Mouse (Mus musculus) lung, postnatal 0 days (tissue): ENCODE results near the gene Siglece. TPM values are rescaled to one million over a fixed set of nuclear protein-coding genes. Genes with fewer than 3 reads are reported as not detected.
A peak's percentile ranks its signal among the peaks of the same experiment; 100 is the strongest.
"Not testable (repeated sequence)": the region's sequence is repeated elsewhere in the genome, so short reads cannot be mapped to it uniquely, and the experiment has no call there.

Experiments
- ATAC-seq: fragments of 200-750 bp; cut with Nextera tagmentation; 2 replicates; pipeline ENCODE4 v1.8.0; 2017; ENCODE audit warnings: moderate library complexity
- DNase-seq: peaks from one replicate; pipeline ENCODE4 v3.0.0-alpha.2; 2016; ENCODE audit warnings: low spot score
- H3K27ac ChIP-seq: fragments of 300-500 bp; sonication (generic); 2 replicates; pipeline ENCODE4 v1.5.1; 2014; ENCODE audit warnings: antibody characterized with exemption, mild to moderate bottlenecking, low read length, mixed read lengths
- H3K27me3 ChIP-seq: fragments of 300-500 bp; sonication (generic); replicated peaks from 2 replicates; pipeline ENCODE4 v1.6.1; 2014; ENCODE audit warnings: low read length, mixed read lengths; ENCODE audit not compliant: insufficient read depth
- H3K36me3 ChIP-seq: fragments of 300-500 bp; sonication (generic); 2 replicates; pipeline ENCODE4 v1.6.1; 2014; ENCODE audit warnings: low read length, mixed read lengths; ENCODE audit not compliant: insufficient read depth
- H3K4me1 ChIP-seq: fragments of 300-500 bp; sonication (generic); 2 replicates; pipeline ENCODE4 v1.6.1; 2014; ENCODE audit warnings: antibody characterized with exemption, low read depth, low read length, mixed read lengths; ENCODE audit not compliant: insufficient read depth
- H3K4me2 ChIP-seq: fragments of 300-500 bp; sonication (generic); replicated peaks from 2 replicates; pipeline ENCODE4 v1.6.1; 2014; ENCODE audit warnings: low read depth, mild to moderate bottlenecking, low read length, moderate library complexity, mixed read lengths
- H3K4me3 ChIP-seq: fragments of 300-500 bp; sonication (generic); 2 replicates; pipeline ENCODE4 v1.5.1; 2014; ENCODE audit warnings: low read depth, low read length
- H3K9ac ChIP-seq: fragments of 300-500 bp; sonication (generic); replicated peaks from 2 replicates; pipeline ENCODE4 v1.6.1; 2014; ENCODE audit warnings: low read depth, mild to moderate bottlenecking
- H3K9me3 ChIP-seq: fragments of 300-500 bp; sonication (generic); 2 replicates; pipeline ENCODE4 v1.6.1; 2016; ENCODE audit warnings: low read length, mixed read lengths
- CTCF ChIP-seq: IDR thresholded peaks from 2 replicates; pipeline ENCODE4 v1.5.1; 2016; ENCODE audit warnings: antibody characterized with exemption, mild to moderate bottlenecking
- EP300 ChIP-seq: IDR thresholded peaks from 2 replicates; pipeline ENCODE4 v1.6.1; 2016; ENCODE audit warnings: antibody characterized with exemption, mild to moderate bottlenecking, control low read depth
- whole genome bisulfite sequencing: fragments of 180-500 bp; shearing (Covaris S2); extraction: QIAGEN DNeasy Blood & Tissue Kit; methylation state at CpG from one replicate; pipeline ENCODE4 v1.1.7; 2014; 5-methylcytosine and 5-hydroxymethylcytosine counted together
- polyA plus RNA-seq: library from polyadenylated mRNA; unstranded; fragments of >200 nt; fragmentation: Nextera tagmentation; extraction: Ambion mirVana; gene quantifications from 2 replicates; pipeline ENCODE4 v1.2.1, GENCODE M21; 2015

Gene Siglece
- polyA plus RNA-seq: 3.2 and 4.0 TPM in 2 replicates

GRCm38 (mm10) chr7:43660002-43660401 is at the start of gene Siglece:
TSS of gene Siglece (minus strand) at chr7:43660161.
- no peak within 1 kb of the TSS for H3K4me3 ChIP-seq
- no peaks in the 10 kb centered on the region for H3K27me3 ChIP-seq

GRCm38 (mm10) chr7:43690118-43690517 is 30.2 kb upstream of the Siglece start, which contains the start of gene Klk14:
TSS of gene Klk14 (plus strand) at chr7:43690418.
- Histone ChIP-seq H3K9me3 (no peaks in the 10 kb centered on the region), H3K4me3 (no peak within 1 kb of the TSS), H3K36me3 (no peaks in the 10 kb centered on the region), H3K27ac (no peak within 1 kb of the TSS), H3K4me2 (no peak within 1 kb of the TSS), H3K4me1 (0 out of 2 replicates have a peak, but pooled peaks cover 3% of the 10 kb centered on the region), H3K9ac (no peak within 1 kb of the TSS), H3K27me3 (no peaks in the 10 kb centered on the region)
- ATAC-seq (no peak), DNase-seq (no peak)
- TF ChIP-seq EP300 (no peak), CTCF (no peak)

More at GRCm38 (mm10) chr7:43660002-43660401, at the start of gene Siglece:
- 94% methylated on average over 1 of the region's 1 CpGs for WGBS
- H3K4me2 ChIP-seq: no peak within 1 kb of the TSS
- no peak for DNase-seq
- no peaks in the 10 kb centered on the region for H3K36me3 ChIP-seq
- ATAC-seq: no peak
- H3K4me1 ChIP-seq: no peaks in the 10 kb centered on the region
- H3K9me3 ChIP-seq: no peaks in the 10 kb centered on the region
- H3K9ac ChIP-seq: no peak within 1 kb of the TSS
- TF ChIP-seq CTCF (no peak), EP300 (no peak)
- no peak within 1 kb of the TSS for H3K27ac ChIP-seq

GRCm38 (mm10) chr7:43685088-43685487 is 25.1 kb upstream of the Siglece start:
- H3K4me1 ChIP-seq: peaks cover 7% of the 10 kb centered on the region; the same call in 1 of the 2 replicates

DNA sequence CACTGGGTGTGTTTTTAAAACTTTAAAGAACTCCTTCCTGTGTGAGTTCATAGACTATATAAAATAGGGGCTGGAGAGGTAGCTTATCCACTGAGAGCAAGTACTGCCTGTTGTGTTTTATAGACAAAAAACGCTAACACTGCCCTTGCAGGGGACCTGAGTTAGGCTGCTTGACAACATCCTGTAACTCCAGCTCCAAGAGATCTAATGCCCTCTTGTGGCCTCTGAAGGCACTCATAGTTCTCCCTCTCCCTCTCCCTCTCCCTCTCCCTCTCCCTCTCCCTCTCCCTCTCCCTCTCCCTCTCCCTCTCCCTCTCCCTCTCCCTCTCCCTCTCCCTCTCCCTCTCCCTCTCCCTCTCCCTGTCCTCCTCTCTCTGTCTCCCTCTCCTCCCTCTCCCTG is 22.6 kb upstream of the Siglece start:
- not testable (repeated sequence) for H3K4me3 ChIP-seq, H3K4me1 ChIP-seq, H3K27me3 ChIP-seq, H3K27ac ChIP-seq, H3K9me3 ChIP-seq, ATAC-seq, H3K36me3 ChIP-seq, H3K4me2 ChIP-seq, H3K9ac ChIP-seq
- peak; percentile 59 for DNase-seq
- TF ChIP-seq CTCF: peak; percentile 49
- WGBS: 17% methylated on average over 1 of the region's 1 CpGs

More at GRCm38 (mm10) chr7:43685088-43685487, 25.1 kb upstream of the Siglece start:
- TF ChIP-seq CTCF: no peak
- TF ChIP-seq EP300: peak; percentile 82
- peak; percentile 85 for ATAC-seq
- DNase-seq: peak; percentile 76
- Histone ChIP-seq H3K27me3 (no peaks in the 10 kb centered on the region), H3K4me2 (no peak overlapping the region), H3K9ac (no peak overlapping the region), H3K36me3 (no peaks in the 10 kb centered on the region), H3K4me3 (no peak overlapping the region), H3K27ac (peak overlapping the region; percentile 51), H3K9me3 (no peaks in the 10 kb centered on the region)
- WGBS: 29% methylated on average over 7 of the region's 7 CpGs

GRCm38 (mm10) chr7:43680960-43681359 is 21.0 kb upstream of the Siglece start:
- Histone ChIP-seq H3K4me3 (no peak overlapping the region), H3K27ac (no peak overlapping the region), H3K9ac (no peak overlapping the region), H3K27me3 (no peaks in the 10 kb centered on the region), H3K9me3 (no peaks in the 10 kb centered on the region), H3K4me1 (peaks cover 7% of the 10 kb centered on the region; the same call in 1 of the 2 replicates), H3K4me2 (no peak overlapping the region), H3K36me3 (peaks cover 14% of the 10 kb centered on the region; the same call in 1 of the 2 replicates)
- ATAC-seq (peak; percentile 34; the same call in 1 of the 2 replicates), DNase-seq (peak; percentile 61)
- WGBS: 20% methylated on average over 5 of the region's 5 CpGs
- TF ChIP-seq CTCF (peak; percentile 94), EP300 (no peak)

GRCm38 (mm10) chr7:43678517-43678916 is 18.6 kb upstream of the Siglece start:
- H3K4me3 ChIP-seq: no peak overlapping the region
- ATAC-seq (no peak), DNase-seq (peak; percentile 56)
- H3K27ac ChIP-seq: no peak overlapping the region
- H3K4me2 ChIP-seq: no peak overlapping the region
- H3K36me3 ChIP-seq: peaks cover 23% of the 10 kb centered on the region; the same call in 1 of the 2 replicates
- no peak overlapping the region for H3K9ac ChIP-seq
- no peaks in the 10 kb centered on the region for H3K4me1 ChIP-seq
- no peaks in the 10 kb centered on the region for H3K9me3 ChIP-seq
- H3K27me3 ChIP-seq: no peaks in the 10 kb centered on the region
- TF ChIP-seq CTCF (peak; percentile 75), EP300 (no peak)
